Mouse (Mus musculus) spleen, adult 2 months (tissue): ENCODE data around the gene Alx3. TPM values are rescaled to one million over a fixed set of nuclear protein-coding genes. Genes with fewer than 3 reads are reported as not detected.

Source experiments
- DNase-seq, 2 experiments: peaks; one replicate each; pipeline versions ENCODE4 v3.0.0 to v3.0.0-alpha.2; 2012 to 2021; ENCODE audit warnings: low spot score in 2 of 2, low read depth in 1 of 2
- H3K27ac ChIP-seq: fragments of 200-500 bp; 2 replicates; pipeline ENCODE4 v1.5.1; 2012; ENCODE audit warnings: low read length, inconsistent platforms; ENCODE audit not compliant: insufficient read depth
- H3K27me3 ChIP-seq: fragments of 200-500 bp; 2 replicates; pipeline ENCODE4 v1.6.1; 2012; ENCODE audit warnings: mild to moderate bottlenecking, moderate library complexity, low read length, inconsistent platforms; ENCODE audit not compliant: control insufficient read depth, insufficient read depth
- H3K36me3 ChIP-seq: fragments of 200-500 bp; 2 replicates; pipeline ENCODE4 v1.6.1; 2012; ENCODE audit warnings: mild to moderate bottlenecking, low read length, inconsistent platforms; ENCODE audit not compliant: control insufficient read depth, insufficient read depth
- H3K4me1 ChIP-seq: fragments of 200-500 bp; 2 replicates; pipeline ENCODE4 v1.6.1; 2011; ENCODE audit warnings: inconsistent platforms; ENCODE audit not compliant: control insufficient read depth, insufficient read depth, insufficient read length
- H3K4me3 ChIP-seq: fragments of 200-500 bp; 2 replicates; pipeline ENCODE4 v1.5.1; 2011; ENCODE audit warnings: mild to moderate bottlenecking, inconsistent platforms; ENCODE audit not compliant: insufficient read depth, insufficient read length; ENCODE audit errors: extremely low read depth
- CTCF ChIP-seq: fragments of 200-500 bp; IDR thresholded peaks from 2 replicates; pipeline ENCODE4 v1.5.1; 2011; ENCODE audit warnings: mild to moderate bottlenecking, inconsistent platforms; ENCODE audit not compliant: insufficient read depth, insufficient read length, insufficient replicate concordance; ENCODE audit errors: extremely low read depth
- POLR2A ChIP-seq: fragments of 200-500 bp; IDR thresholded peaks from 2 replicates; pipeline ENCODE4 v1.6.1; 2011; ENCODE audit warnings: low read depth, low read length, inconsistent platforms
- WGBS: fragments of 180-500 bp; shearing (Covaris S2); methylation state at CpG from one replicate; pipeline ENCODE4 v1.1.7; 2018; 5-methylcytosine and 5-hydroxymethylcytosine counted together
- polyA plus RNA-seq: library from polyadenylated mRNA; depleted of rRNA; stranded (reverse); fragments of >200 nt; gene quantifications from 2 replicates; pipeline ENCODE4 v1.2.3, GENCODE M21; 2012

The Alx3 gene
- polyA plus RNA-seq, 1 experiment: not detected

DNA sequence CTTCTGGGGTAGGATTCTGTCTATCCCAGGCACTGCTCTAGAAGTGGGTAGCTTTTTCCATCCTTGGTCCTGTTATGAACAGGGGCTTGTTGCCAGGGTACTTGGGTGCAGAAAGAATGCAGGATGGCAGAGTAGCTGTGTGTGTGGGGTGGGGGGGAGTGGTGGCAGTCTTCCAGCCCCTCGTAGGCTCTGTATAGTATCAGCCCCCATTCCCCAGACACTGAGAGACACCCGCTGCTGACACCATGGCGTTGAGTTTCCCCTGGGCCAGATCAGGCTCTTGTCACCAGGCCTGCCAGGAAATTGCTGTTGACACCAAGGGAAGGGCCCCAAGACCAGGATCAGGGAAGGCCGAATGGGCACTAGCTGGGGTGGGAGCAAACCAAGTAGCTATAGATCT lies 26.1 kb upstream of the Alx3 start:
- 81% methylated on average over 4 of the region's 4 CpGs for WGBS
- no peak for DNase-seq
- H3K27me3 ChIP-seq: no peaks in the 10 kb centered on the region

DNA sequence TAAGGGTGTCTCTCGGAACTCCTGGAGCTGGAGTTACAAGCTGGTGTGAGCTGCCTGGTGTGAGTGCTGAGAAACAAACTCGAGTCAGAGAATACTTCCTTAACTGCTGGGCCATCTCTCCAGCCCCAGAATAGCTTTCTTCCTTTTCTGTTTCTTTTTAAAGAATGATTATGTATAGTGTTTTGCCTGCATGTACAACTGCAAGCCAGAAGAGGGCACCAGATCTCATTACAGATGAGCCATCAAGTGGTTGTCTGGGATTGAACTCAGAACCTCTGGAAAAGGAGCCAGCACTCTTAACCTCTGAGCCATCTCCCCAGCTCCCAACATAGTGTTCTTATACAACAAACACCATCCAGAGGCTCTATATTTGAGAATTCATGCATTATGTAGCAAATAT lies 23.6 kb upstream of the Alx3 start:
- DNase-seq: no peak
- no peak overlapping the region for H3K4me3 ChIP-seq
- no peak overlapping the region for H3K27ac ChIP-seq
- TF ChIP-seq CTCF: no peak
- no peak for TF ChIP-seq POLR2A
- H3K4me1 ChIP-seq: no peaks in the 10 kb centered on the region
- no peaks in the 10 kb centered on the region for H3K27me3 ChIP-seq
- 50% methylated on average over 2 of the region's 2 CpGs for WGBS
- no peaks in the 10 kb centered on the region for H3K36me3 ChIP-seq

More for the DNA sequence above, 26.1 kb upstream of the Alx3 start:
- H3K4me1 ChIP-seq: no peaks in the 10 kb centered on the region
- no peak for TF ChIP-seq CTCF
- TF ChIP-seq POLR2A: no peak
- no peak overlapping the region for H3K27ac ChIP-seq
- H3K36me3 ChIP-seq: no peaks in the 10 kb centered on the region
- H3K4me3 ChIP-seq: no peak overlapping the region

DNA sequence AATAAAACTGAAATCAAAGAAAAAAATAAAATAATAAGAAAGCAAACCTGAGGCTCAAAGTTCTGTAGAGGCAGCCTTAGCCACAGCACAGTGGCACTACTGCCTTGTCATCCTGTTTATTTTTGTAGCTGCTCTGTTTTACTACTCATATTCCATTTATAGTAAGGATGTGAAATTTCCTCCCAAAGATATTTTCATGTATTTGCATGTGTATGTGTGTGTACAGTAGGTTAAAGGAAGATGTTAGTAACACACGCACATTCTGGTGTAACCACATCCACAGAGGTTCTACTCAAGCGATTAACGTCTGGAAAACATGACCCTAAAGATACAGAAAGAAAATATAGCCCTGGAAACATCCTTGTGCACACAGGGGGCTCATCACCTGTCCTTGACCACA lies 18.0 kb upstream of the Alx3 start:
- DNase-seq: no peak
- H3K4me3 ChIP-seq: no peak overlapping the region
- H3K36me3 ChIP-seq: no peaks in the 10 kb centered on the region
- H3K27ac ChIP-seq: no peak overlapping the region
- H3K27me3 ChIP-seq: 0 out of 2 replicates have a peak, but pooled peaks cover 4% of the 10 kb centered on the region
- TF ChIP-seq POLR2A: no peak
- no peak for TF ChIP-seq CTCF
- WGBS: 56% methylated on average over 3 of the region's 3 CpGs
- no peaks in the 10 kb centered on the region for H3K4me1 ChIP-seq

DNA sequence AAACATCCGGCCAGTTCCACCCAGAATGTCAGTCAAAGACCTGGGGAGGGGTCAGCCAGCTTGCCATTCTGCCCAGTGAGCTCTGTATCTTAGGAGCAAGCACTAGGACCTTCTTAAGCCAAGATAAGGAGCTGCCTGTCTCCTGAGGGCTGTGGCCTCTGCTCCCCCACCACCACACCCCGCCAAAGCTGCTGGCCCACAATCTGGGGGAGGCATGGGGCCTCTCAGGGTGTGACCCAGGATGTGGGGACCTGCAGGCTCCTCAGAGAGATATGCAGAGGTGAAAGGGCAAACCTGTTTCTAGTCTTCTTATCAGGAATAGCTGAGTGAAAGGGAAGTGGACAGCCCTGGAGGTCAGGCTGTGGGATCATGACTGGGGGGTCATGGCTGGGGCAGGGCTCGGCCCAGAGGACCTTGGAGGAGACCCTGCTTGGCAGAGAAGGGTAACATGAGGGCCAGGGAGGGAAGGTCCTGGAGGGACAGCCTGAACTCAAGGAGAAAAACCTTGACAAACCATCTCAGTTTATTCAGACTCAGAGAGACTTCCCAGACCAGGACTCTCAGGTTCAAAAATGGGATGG lies 16.9 kb upstream of the Alx3 start:
- Histone ChIP-seq H3K4me3 (no peak overlapping the region), H3K36me3 (no peaks in the 10 kb centered on the region), H3K27ac (no peak overlapping the region), H3K27me3 (peaks cover 6% of the 10 kb centered on the region; the same call in 1 of the 2 replicates), H3K4me1 (no peaks in the 10 kb centered on the region)
- DNase-seq: no peak
- TF ChIP-seq POLR2A: no peak
- TF ChIP-seq CTCF: no peak
- 46% methylated on average over 3 of the region's 3 CpGs for WGBS

DNA sequence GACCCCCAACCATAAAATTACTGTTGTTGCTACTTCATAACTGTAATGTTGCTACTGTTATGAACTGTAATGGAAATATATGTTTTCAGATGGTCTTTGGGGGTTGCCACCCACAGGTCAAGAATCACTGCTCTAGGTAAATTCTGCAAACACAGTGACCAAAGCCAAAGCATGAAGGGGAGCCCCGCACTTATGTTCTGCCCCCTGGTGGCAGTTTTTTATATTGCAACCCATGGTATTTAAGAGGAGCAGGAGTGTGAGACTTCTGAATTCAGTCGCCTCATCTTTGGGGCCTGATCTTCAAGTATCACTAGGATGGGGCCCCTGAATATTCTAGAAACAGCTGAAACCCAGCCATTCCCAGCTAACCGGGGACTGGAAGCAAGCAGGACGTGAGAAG lies 15.4 kb upstream of the Alx3 start:
- peaks cover 6% of the 10 kb centered on the region; the same call in 1 of the 2 replicates for H3K27me3 ChIP-seq
- 7% methylated on average over 4 of the region's 4 CpGs for WGBS
- H3K4me3 ChIP-seq: no peak overlapping the region
- no peak overlapping the region for H3K27ac ChIP-seq
- no peaks in the 10 kb centered on the region for H3K36me3 ChIP-seq
- peak; percentile 7 to 33 for DNase-seq
- TF ChIP-seq CTCF (peak; percentile 18; the same call in 1 of the 2 replicates), POLR2A (no peak)
- H3K4me1 ChIP-seq: no peaks in the 10 kb centered on the region

DNA sequence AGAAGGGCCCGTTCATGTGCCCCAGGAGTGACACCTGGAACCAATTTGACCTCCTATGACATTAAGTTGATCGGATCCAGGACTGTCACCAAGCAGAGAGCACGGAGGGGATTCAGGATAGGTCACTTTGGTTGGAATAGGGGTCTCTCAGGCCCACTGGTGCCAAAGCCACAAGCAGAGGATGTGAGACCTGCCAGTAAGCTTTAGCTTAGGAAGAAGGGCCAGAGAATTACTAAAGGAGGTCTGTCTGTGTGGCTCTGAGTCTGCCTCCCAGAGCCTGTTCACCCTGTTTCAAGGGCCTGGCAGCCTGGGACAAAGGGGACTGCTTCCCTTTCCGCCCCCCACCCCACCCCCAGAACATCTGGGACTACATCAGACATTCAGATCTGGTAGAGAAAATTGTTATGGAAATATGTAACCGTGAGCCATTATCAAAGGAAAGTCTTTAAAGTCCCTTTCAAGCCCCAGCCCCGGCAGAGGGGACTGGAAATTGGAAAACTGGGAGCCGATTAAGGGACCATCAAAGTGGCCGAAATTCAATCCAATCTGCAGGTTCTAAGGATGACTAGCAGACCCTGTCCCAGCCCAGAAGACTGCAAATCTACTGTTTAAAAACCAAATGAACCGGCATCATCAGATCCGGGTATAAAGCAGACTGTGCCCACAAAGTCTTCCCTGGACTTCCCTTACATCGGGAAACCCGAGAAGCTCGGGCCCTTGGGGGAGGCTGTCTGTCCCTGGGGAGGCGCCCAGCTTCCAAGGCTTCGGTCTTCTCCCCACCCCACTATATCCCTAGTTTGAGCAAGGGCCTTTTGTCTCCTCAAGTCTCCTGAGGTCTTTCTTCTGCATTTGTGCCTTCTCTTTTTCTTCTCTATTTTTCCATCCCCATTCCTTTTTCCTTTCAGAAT lies 13.5 kb upstream of the Alx3 start:
- DNase-seq: no peak
- H3K36me3 ChIP-seq: no peaks in the 10 kb centered on the region
- no peak overlapping the region for H3K4me3 ChIP-seq
- 12% methylated on average over 15 of the region's 15 CpGs for WGBS
- no peaks in the 10 kb centered on the region for H3K4me1 ChIP-seq
- peaks cover 8% of the 10 kb centered on the region; the same call in 1 of the 2 replicates for H3K27me3 ChIP-seq
- no peak for TF ChIP-seq CTCF
- TF ChIP-seq POLR2A: no peak
- no peak overlapping the region for H3K27ac ChIP-seq
